ENCODE assay signal across 24 mouse cellular contexts in genomic region chr10:3801254-3801653, GRCm38 (mm10).
DNase-seq lines count a peak whose midpoint lies in the region; ATAC-seq and TF ChIP-seq lines count a peak whose summit lies in the region.
"Had no signal": no experiment of that assay in that cellular context is flagged by ENCODE, and none has a peak within 500 bp of the region (broad histone marks: within the 10 kb centered on the region; RNA-seq: fewer than 3 reads in every experiment).

No protein-coding gene starts in this region.

- no peak for TF ChIP-seq POLR2A in lung, adult 2 months (IDR thresholded peaks at IDR 0.05; ENCODE audit: borderline replicate concordance, extremely low read depth, low read depth, low read length)

- DNase-seq in hindbrain, postnatal 0 days (ENCODE audit: low spot score), result no peak
- no peak for DNase-seq in hindbrain, embryonic 10.5 days (ENCODE audit: low spot score)
- no peak for DNase-seq in lung, postnatal 0 days (ENCODE audit: low spot score)
- DNase-seq in lung, adult 2 months, result no peak
- peak; percentile 42 for DNase-seq in ES-CJ7 (ENCODE audit: low read depth, low spot score)
- DNase-seq in stomach, postnatal 0 days (ENCODE audit: low spot score), result no peak
- no peak for DNase-seq in ovary, adult 18-20 months (ENCODE audit: low spot score)
- DNase-seq: adrenal gland, adult 8-10 months; B cell, adult 2 months; cerebellum, adult 11-12 months; gastrocnemius, postnatal 36 days; heart, postnatal 14 days; kidney, adult 8-10 months; lung, postnatal 14 days; retina, postnatal 1 day; thymus, postnatal 25 days had no signal

- ATAC-seq in hindbrain, postnatal 0 days, result no peak
- ATAC-seq in lung, postnatal 0 days, result no peak
- ATAC-seq in stomach, postnatal 0 days (ENCODE audit: low FRiP score, low TSS enrichment), result no peak
- ATAC-seq: activated CD4-positive, CD25-positive, alpha-beta regulatory T cell, adult 4 months; forebrain, embryonic 16.5 days; inflammation-experienced regulatory T-cells, adult 6 months had no signal

- H3K4me2 ChIP-seq in hindbrain, postnatal 0 days (ENCODE audit: low read depth, low read length), result no peak overlapping the region
- no peak overlapping the region for H3K4me2 ChIP-seq in lung, postnatal 0 days (replicated peaks; ENCODE audit: low read depth, low read length)
- H3K4me2 ChIP-seq in stomach, postnatal 0 days (replicated peaks; ENCODE audit: low read depth), result no peak overlapping the region
- H3K4me2 ChIP-seq: heart, embryonic 12.5 days; hindbrain, embryonic 13.5 days; midbrain, embryonic 12.5 days; neural tube, embryonic 12.5 days had no signal

- H3K4me3 ChIP-seq in hindbrain, postnatal 0 days (ENCODE audit: low read length), result no peak overlapping the region
- no peak overlapping the region for H3K4me3 ChIP-seq in hindbrain, embryonic 10.5 days
- H3K4me3 ChIP-seq in lung, postnatal 0 days (ENCODE audit: low read depth, low read length), result no peak overlapping the region
- H3K4me3 ChIP-seq in lung, adult 2 months (replicated peaks; ENCODE audit: extremely low read depth, low read depth, low read length), result no peak overlapping the region
- H3K4me3 ChIP-seq in stomach, postnatal 0 days (ENCODE audit: low read depth, low read length), result no peak overlapping the region
- H3K4me3 ChIP-seq: embryonic facial prominence, embryonic 10.5 days; heart, embryonic 12.5 days; hindbrain, embryonic 13.5 days; midbrain, embryonic 12.5 days; neural tube, embryonic 12.5 days had no signal

- peak; percentile 27 for TF ChIP-seq CTCF in hindbrain, postnatal 0 days (IDR thresholded peaks at IDR 0.05; ENCODE audit: low read depth)
- peak; percentile 32; the same call in 1 of the 2 replicates for TF ChIP-seq CTCF in lung, postnatal 0 days (IDR thresholded peaks at IDR 0.05)
- no peak for TF ChIP-seq CTCF in lung, adult 2 months (IDR thresholded peaks at IDR 0.05; ENCODE audit: insufficient read depth, low read length)
- peak; percentile 27; the same call in 1 of the 2 replicates for TF ChIP-seq CTCF in stomach, postnatal 0 days (IDR thresholded peaks at IDR 0.05; ENCODE audit: low read depth)

- H3K27ac ChIP-seq in hindbrain, postnatal 0 days, result no peak overlapping the region
- H3K27ac ChIP-seq in hindbrain, embryonic 10.5 days, result no peak overlapping the region
- H3K27ac ChIP-seq in lung, postnatal 0 days (ENCODE audit: low read length), result no peak overlapping the region
- no peak overlapping the region for H3K27ac ChIP-seq in stomach, postnatal 0 days (replicated peaks)
- H3K27ac ChIP-seq: embryonic facial prominence, embryonic 10.5 days; hindbrain, embryonic 13.5 days; midbrain, embryonic 12.5 days; neural tube, embryonic 12.5 days had no signal

- H3K27me3 ChIP-seq in hindbrain, postnatal 0 days (ENCODE audit: insufficient read depth, low read length), result no peaks in the 10 kb centered on the region
- H3K27me3 ChIP-seq in hindbrain, embryonic 10.5 days (ENCODE audit: insufficient read depth, poor library complexity, severe bottlenecking), result no peaks in the 10 kb centered on the region
- H3K27me3 ChIP-seq in lung, postnatal 0 days (replicated peaks; ENCODE audit: insufficient read depth, low read length), result no peaks in the 10 kb centered on the region
- H3K27me3 ChIP-seq in stomach, postnatal 0 days (ENCODE audit: control insufficient read depth, insufficient read depth, low read length), result no peaks in the 10 kb centered on the region
- H3K27me3 ChIP-seq: heart, embryonic 12.5 days; hindbrain, embryonic 13.5 days; midbrain, embryonic 12.5 days; neural tube, embryonic 12.5 days had no signal

- TF ChIP-seq EP300 in lung, postnatal 0 days (IDR thresholded peaks at IDR 0.05), result no peak
- TF ChIP-seq EP300 in stomach, postnatal 0 days (optimal IDR thresholded peaks at IDR 0.05), result no peak

- no peak overlapping the region for H3K9ac ChIP-seq in hindbrain, postnatal 0 days (replicated peaks; ENCODE audit: low read length)
- no peak overlapping the region for H3K9ac ChIP-seq in lung, postnatal 0 days (replicated peaks; ENCODE audit: low read depth)
- H3K9ac ChIP-seq in stomach, postnatal 0 days (ENCODE audit: low read length), result no peak overlapping the region
- H3K9ac ChIP-seq: heart, embryonic 12.5 days; hindbrain, embryonic 13.5 days; midbrain, embryonic 12.5 days; neural tube, embryonic 12.5 days had no signal

- H3K36me3 ChIP-seq in hindbrain, postnatal 0 days (ENCODE audit: insufficient read depth, low read length), result no peaks in the 10 kb centered on the region
- H3K36me3 ChIP-seq in hindbrain, embryonic 10.5 days, result no peaks in the 10 kb centered on the region
- no peaks in the 10 kb centered on the region for H3K36me3 ChIP-seq in lung, postnatal 0 days (ENCODE audit: insufficient read depth, low read length)
- no peaks in the 10 kb centered on the region for H3K36me3 ChIP-seq in stomach, postnatal 0 days (ENCODE audit: control insufficient read depth, insufficient read depth, low read length)
- H3K36me3 ChIP-seq: embryonic facial prominence, embryonic 10.5 days; heart, embryonic 12.5 days; hindbrain, embryonic 13.5 days; midbrain, embryonic 12.5 days; neural tube, embryonic 12.5 days had no signal

- no peaks in the 10 kb centered on the region for H3K9me3 ChIP-seq in hindbrain, postnatal 0 days (ENCODE audit: low read length)
- H3K9me3 ChIP-seq in hindbrain, embryonic 10.5 days, result no peaks in the 10 kb centered on the region
- no peaks in the 10 kb centered on the region for H3K9me3 ChIP-seq in lung, postnatal 0 days (ENCODE audit: low read length)
- no peaks in the 10 kb centered on the region for H3K9me3 ChIP-seq in stomach, postnatal 0 days (ENCODE audit: control insufficient read depth, low read length)
- H3K9me3 ChIP-seq: embryonic facial prominence, embryonic 10.5 days; heart, embryonic 12.5 days; hindbrain, embryonic 13.5 days; midbrain, embryonic 12.5 days; neural tube, embryonic 12.5 days had no signal

- 81% methylated on average over 6 of the region's 6 CpGs for WGBS in hindbrain, postnatal 0 days
- WGBS in hindbrain, embryonic 10.5 days, result 78% methylated on average over 6 of the region's 6 CpGs
- 79% methylated on average over 6 of the region's 6 CpGs for WGBS in lung, postnatal 0 days
- 79% methylated on average over 6 of the region's 6 CpGs for WGBS in lung, adult 2 months
- 79% methylated on average over 6 of the region's 6 CpGs for WGBS in stomach, postnatal 0 days

- H3K4me1 ChIP-seq in hindbrain, postnatal 0 days (ENCODE audit: insufficient read depth, low read length), result no peaks in the 10 kb centered on the region
- H3K4me1 ChIP-seq in hindbrain, embryonic 10.5 days (replicated peaks), result no peaks in the 10 kb centered on the region
- H3K4me1 ChIP-seq in lung, postnatal 0 days (ENCODE audit: insufficient read depth, low read depth, low read length), result no peaks in the 10 kb centered on the region; the same call in 1 of the 2 replicates
- H3K4me1 ChIP-seq in lung, adult 2 months (ENCODE audit: control insufficient read depth, insufficient read depth, low read length), result no peaks in the 10 kb centered on the region; the same call in 1 of the 2 replicates
- no peaks in the 10 kb centered on the region for H3K4me1 ChIP-seq in stomach, postnatal 0 days (replicated peaks; ENCODE audit: control insufficient read depth, insufficient read depth)
- H3K4me1 ChIP-seq: hindbrain, embryonic 13.5 days; midbrain, embryonic 12.5 days; neural tube, embryonic 12.5 days had no signal
